Mouse (Mus musculus) heart, adult 18-20 months (tissue): ENCODE data around the gene Aox2. TPM values are rescaled to one million over a fixed set of nuclear protein-coding genes. Genes with fewer than 3 reads are reported as not detected.

ENCODE experiments used
- DNase-seq, 2 experiments: peaks; one replicate each; pipeline ENCODE4 v3.0.0; 2021 to 2022; ENCODE audit warnings: mixed read lengths in 1 of 2
- total RNA-seq, 2 experiments: library from RNA; stranded (reverse); gene quantifications; 2 replicates each; pipeline ENCODE4 v1.2.3; 2021

Aox2 gene
- total RNA-seq, 2 experiments from 2014 or later: 0.05 TPM; not detected in 1

DNA sequence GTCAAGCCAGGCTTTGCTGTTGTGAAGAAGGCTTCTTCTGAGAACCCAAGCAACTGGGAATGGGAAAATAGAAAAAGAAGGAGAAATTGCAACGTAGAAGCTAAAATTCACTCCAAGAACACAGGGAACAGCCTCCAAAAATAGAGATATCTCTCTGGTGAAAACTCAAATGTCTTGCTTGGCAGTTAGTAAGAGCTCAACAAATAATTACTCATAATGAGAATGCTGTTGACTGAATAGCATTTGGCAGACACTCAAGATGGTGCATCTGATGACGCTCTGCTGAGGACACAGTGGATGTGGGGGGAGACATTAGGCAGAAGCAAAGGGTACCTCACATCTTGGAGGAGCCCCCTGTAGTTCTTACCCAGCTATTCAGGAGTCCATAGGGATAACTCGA, 10.0 kb downstream of the Aox2 start:
- no peak for DNase-seq

DNA sequence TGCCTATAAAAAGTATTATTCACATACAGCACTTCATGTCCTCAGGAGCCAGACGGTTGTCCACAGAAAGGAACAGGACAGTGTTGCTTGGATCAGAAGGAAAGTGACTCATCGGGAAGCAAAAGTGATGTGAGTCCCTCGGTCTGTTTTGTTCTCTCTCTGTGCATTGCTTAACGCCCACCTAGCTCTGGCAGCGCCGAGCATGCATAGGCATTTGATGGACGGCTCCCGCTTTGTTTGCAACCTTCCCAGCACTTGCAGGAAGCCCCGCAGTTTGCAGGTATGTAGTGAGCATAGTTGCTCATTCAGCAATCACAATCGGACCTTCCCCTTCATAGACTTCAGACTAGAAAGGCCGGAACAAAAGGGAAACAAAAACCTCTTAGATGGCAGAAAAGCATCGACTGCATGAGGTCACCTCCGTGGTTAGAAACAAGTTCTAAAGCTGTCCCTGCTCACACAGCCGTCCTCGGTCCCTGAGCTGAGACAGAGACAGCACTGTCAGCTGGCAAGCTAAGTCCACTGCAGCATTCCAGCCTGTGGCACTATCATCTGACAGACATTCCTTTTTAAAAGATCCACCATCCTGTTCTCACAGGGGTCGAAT, 11.8 kb downstream of the Aox2 start:
- DNase-seq: no peak

DNA sequence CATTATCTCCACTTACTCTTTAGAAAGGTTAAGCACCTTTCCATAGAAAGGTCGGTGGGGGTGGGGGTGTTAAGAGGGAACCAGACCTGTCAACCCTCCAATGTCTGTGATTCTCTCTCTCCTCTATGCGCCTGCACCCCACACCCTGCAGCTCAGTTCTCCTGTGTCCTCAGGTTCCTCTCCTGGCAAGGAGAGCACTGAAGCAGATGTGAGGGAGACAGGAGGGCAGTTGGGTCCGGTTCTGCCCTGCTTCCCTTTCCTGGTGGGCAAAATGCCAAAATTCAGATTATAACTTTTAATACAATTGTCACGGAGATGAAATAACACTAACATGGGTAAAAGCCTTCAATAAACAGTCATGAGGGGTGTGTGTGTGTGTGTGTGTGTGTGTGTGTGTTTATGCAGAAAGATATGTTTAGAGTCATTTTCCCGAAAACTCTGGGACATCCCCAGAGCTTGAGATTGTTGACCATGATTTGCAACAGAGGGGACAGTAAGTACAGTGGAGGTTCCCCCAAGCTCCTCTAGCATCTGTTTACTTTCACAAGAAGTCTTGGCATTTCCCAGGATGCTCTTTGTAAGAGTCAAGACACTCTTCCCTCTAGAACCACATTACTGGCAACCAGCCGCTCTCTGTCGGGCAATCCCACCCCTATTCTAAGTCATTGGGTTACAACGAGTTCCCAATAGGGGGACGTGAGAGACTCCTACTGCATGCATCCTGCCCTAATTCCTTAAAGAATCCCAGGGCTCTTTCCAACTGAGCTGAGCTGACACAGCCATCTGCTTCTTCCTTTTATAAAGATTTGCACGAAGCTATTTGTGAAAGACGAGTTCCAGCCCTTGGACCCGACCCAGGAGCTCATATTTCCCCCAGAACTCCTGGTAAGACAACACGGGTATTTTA, 13.5 kb downstream of the Aox2 start:
- no peak for DNase-seq

DNA sequence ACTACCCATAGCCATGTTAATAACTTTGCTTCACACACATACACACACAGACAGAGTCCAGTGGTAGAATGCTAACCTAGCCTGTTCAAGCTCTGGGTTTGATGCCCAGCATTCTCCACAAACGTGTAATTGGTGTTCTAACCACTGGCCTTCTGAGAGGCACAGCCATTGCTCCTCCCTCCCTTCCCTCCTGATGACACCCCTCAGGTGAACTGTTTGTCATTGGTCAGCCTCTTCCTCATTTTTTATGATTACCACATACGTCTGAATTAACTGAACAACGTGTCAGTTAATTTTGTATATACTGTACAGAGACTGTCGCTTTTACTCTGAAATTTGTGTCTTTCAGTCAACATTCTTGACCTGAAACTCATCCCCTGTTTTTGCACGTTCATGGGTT, 16.6 kb downstream of the Aox2 start:
- DNase-seq: no peak

DNA sequence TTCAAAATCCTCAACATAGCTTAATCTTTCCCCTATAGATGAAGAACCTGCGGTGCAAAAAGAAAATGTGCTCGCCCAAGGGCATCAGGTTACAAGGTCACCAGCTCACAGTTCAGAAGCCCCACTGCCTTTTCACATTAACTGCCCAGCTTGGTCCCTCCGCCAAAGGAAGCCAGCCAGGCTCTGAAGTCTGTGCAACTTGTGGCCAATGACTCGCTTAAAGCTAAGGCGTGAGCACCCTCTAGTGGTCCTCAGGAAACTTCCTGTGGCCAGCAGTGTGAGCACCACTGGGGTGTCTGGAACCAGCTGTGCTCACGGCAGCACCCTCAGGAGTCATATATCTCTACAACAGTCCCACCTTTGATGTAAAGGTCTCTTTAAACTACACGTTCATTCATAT, 18.2 kb downstream of the Aox2 start:
- peak; percentile 74 to 81 for DNase-seq

DNA sequence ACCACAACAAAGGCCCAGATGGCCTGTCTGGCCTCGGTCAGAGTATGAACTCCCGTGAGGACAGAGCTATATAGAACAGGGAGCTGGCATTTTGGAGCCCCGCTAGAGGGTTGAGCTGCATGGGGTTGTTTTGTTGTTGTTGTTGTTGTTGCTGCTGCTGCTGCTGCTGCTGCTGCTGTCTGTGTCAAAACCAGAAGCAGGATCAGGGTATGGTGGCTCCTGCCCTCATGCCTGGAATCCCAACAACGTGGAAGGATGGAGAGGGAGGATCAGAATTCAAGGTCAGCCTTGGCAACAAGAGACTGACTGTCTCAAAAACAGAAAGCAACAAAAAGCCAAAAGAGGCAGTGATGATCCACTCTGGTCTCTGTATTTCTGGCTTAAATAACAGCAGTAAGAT, 18.7 kb downstream of the Aox2 start:
- no peak for DNase-seq

DNA sequence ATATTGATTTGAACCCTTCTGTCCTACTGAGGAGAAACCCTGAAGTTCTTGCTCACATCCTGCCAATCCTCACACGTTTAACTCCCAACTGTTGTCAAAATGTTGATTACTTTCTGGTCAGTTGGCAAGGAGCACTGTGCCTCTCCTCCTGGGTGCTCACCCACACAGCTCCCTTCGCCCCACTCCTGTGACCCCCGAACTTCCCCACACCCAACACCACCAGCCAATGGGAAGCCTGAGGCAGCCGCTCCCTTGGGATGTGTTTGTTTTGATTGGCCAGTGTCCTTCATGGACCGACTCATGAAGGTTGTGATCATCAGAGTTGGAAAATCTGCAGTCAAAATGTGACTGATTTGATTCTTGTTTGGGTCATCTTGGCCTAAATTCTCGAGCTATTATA, 20.2 kb downstream of the Aox2 start:
- DNase-seq: peak in 1 of 2 experiments; percentile 38

DNA sequence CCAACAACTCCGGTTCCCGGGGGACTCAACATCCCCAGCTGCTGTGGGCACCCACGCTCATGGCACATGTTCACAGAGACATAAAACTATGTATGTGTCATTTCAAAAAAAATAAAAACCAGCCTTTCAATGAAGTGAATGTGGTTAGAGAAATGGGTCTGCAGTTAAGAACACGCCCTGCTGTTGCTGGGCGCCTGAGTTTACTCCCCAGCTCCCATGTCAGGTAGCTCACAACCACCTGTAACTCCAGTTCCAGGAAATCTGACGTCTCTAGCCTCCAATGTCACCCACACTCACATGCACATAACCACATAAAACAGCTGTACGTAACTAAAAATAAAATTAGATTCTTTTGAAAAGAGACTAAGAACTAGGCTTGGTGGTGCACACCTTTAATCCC, 22.9 kb downstream of the Aox2 start:
- DNase-seq: no peak

DNA sequence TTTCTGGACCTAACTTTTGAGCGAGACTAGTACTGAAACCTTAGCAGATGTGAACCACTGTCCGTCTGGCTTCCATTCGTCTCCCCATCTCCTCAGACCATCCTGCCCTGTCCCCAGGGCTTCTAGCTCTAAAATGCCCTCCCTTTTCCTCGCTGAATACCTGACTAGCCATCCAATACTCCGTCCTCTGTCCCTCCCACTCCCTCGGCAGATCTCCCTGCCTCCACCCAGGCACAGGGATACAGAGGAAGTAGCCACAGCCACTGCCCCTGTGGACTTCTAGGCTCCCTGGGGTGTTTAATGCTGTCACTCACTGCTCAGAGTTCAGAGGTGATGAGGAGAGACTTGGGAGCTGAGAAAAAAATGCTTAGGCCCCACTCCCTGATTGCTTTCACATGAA, 23.9 kb downstream of the Aox2 start:
- DNase-seq: no peak

DNA sequence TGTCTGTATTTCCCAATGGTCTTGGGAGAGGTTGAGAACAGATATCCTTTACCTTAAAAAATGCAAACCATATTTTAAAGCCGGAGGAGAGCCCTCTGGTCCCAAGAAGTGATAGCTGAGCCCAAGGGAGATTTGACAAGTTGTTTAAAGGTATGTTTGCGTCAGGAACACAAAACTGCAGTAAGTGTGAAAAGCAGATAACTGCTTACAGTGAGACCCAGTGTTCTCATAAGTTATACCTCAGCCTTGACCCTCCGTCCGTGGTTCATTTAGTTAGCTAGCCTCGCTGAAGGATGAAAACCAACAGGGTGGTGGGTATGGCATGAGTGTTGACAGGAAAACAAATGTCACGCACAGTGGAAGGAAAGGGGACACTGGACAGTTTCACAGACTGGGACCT, 24.9 kb downstream of the Aox2 start:
- no peak for DNase-seq

DNA sequence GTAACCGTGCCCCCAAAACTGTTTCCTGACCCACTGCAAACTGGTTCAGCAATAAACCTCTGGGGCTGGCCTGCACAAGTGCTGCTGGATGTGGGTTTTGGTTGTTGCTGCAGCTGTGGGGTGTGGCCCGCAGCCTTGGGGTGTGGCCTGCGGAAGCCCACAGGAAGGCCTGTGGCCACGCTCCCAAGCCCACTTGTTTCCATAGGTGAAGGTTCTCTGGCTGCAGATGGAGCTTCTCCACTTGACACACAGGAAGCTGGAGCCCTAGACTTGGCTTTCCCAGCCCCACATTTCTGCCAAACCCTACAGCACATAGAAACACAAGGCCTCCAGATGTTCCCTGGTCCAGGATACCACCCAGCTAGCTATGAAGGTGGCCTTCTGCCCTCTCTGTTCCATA, 25.6 kb downstream of the Aox2 start:
- peak; percentile 52 to 70 for DNase-seq

DNA sequence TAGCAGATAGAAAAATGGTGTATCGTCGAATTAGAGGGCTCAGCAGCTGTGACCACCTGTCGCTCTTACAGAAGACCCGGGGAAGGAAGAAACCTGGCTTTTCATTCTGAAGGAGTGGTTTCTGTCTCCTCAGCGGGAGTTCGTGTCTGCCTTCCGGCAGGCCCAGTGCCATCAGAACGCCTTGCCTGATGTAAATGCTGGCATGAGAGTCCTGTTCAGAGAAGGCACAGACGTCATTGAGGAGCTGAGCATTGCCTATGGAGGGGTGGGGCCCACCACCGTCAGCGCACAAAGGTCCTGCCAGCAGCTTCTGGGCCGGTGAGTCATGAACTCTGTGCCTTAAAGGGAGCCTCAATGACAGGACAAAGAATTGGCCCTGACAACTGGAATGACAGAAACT, 26.2 kb downstream of the Aox2 start:
- peak; percentile 39 to 44 for DNase-seq

DNA sequence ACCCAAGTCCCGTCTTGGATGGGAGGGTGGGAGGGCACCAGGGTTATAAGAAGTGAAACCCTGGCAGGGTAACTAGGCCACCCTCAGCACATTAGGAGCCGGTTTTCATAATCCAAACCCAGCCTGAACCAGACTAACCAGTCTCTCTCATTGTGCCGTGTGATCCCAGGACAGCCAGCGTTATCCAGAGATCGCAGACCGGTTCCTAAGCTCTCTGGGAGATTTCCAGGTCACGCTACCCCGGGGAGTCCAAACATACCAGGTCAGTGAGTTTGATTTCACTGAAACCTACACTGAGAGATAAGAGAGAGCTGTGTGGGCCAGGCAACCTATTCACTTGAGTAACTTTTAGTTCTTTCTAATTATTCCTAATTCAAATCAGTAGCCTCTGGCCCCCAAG, 29.1 kb downstream of the Aox2 start:
- DNase-seq: no peak

DNA sequence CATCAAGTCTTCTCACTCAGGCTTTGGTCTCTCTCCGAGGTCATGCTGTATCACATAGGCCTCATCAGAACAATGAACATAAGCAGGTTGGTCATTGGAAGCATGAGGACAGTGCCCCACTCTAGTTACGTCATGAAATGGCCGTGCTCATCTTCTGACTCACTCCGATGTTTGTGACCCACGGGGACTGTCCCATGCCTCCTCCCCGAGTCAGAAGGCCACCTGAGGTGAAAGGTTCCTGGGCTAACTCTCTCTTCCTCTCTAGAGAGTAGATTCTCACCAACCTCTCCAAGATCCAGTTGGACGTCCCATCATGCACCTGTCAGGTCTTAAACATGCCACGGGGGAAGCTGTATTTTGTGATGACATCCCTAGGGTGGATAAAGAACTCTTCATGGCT, 30.5 kb downstream of the Aox2 start:
- DNase-seq: no peak

DNA sequence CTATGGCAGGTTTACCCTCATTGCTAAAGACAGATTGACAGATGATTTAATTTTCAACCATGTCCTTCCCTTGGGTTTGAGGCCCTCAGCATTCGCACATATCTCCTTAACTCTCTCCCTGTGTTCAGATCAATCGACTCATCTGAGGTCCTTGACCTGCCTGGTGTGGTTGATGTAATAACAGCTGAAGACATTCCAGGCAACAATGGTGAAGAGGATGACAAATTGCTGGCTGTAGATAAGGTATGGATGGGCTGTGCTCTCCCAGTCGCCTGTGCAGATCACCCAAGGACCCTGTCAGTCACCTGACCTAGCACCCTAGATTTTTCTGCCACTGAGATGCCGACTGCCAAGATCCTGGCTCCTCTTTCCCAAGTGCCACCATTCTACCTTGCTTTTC, 31.7 kb downstream of the Aox2 start:
- no peak for DNase-seq

DNA sequence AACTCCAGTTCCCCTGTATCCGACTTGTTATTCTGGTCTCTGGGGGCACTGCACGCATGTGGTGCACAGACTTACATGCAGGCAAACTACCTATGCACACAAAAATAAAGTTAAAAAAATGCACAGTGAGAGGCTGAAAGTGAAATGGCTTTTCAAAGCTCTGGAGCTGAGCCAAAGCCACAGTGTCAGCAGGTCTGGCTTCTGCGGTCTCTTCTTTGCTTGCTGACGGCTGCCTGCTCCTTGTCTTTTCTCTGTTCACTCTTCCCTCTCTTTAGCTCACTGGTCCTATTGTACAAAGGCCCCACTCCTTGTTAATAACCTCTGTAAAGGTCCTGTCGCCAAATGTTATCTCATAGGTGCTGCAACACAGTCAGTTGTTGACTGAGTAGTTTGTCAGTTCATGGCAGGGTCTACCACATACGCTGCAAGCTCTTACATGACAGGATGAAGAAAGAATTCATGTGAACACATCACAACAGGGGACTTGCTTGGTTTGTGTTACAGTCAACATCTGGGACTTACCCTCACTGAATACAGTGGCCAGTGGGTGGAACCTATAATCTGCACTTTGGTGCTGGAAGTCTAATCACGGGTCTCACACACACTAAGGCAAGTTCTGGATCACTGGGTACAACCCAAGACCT, 33.2 kb downstream of the Aox2 start:
- peak in 1 of 2 experiments; percentile 1 for DNase-seq

DNA sequence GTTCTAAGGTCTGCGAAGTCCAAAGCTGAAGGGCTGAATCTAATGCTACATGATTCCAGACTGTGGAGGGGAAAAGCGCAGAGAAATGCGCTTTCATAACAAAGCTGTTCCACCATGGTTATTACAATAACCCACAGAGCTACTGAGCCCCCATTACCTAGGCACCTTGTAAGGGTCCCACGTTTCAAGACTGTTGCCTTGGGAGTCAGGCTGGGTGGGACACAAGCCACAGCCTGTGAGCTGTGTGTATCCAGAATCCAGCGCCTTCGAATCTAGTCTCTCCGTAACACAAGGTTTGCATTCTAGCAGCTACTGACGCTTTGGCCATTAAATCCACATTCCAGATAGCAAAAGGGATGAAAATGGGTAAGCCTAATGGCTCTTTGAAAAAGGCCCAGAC, 35.0 kb downstream of the Aox2 start:
- DNase-seq: no peak

DNA sequence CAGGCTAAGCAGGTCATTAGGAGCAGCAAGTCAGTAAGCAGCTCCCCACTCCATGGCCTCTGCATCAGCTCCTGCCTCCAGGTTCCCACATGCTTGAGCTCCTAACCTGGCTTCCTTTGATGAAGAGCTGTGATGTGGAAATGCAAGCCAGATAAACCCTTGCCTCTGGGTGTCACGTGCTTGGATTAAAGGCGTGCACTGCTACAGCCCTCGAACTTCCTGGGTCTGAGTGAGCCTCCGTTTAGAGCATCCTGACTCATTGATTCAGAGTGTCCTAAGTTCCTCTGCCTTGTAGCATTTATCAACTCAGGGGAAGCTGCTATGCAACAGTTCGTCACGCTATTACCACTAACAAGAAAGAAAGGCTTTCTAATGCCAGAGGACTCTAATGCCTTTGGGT, 37.4 kb downstream of the Aox2 start:
- DNase-seq: no peak

DNA sequence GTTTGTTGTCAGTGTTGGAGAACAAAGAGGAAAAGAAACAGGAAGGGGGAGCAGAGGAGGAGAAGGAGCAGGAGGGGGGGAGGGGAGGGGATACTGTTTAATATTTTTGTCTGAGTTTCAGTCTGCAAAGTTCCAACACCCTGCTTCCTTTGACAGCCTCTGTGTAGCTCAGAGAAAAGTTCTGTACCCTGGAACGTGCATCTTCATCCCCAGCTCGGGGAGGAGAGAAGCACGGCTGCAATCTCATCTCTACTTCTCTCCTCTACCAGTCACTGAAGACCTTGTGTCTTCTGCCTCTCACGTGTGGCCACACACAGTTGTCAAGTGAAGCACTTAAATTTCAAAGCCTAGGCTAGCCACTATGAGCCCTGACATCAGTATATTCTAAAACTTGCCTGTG, 55.1 kb downstream of the Aox2 start:
- DNase-seq: no peak

DNA sequence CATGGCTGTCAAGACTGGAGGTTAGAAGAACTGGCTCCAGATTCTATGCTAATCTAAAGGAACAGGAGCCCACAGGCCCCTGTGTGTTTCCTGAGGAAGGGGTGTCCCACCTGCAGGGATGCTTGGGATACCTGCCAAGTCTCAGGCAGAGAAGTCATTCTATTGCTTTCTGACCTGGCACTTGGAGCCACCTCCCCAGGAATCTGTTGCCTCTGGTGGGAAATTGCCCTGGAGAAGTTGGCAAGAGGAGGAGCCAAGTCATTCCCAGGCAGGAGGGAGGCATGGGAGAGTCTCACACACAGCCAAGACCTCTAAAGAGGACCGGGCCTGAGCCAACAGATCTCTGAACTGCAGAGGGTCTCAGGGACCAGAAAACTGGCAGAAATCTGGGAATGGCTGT, 61.8 kb downstream of the Aox2 start:
- peak in 1 of 2 experiments; percentile 0 for DNase-seq

DNA sequence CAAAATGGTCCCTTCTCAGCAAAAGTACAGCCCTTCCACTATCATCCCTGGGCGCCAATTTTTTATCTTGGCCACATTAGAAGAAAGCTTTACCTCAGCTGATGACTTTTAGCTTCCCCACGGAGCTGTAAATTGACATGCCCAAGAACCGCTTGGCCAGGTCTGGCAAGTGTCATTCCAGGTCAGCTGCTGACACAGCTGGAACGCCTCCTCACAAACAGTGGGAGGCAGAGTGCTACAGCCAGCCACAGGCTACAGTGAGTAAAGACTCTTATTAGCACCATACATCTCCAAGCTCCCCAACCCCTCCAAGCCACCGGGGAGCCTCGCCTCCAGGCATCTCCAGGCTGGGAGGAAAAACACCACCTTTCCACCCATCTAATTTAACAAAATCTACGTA, 63.5 kb downstream of the Aox2 start:
- peak; percentile 23 to 33 for DNase-seq

DNA sequence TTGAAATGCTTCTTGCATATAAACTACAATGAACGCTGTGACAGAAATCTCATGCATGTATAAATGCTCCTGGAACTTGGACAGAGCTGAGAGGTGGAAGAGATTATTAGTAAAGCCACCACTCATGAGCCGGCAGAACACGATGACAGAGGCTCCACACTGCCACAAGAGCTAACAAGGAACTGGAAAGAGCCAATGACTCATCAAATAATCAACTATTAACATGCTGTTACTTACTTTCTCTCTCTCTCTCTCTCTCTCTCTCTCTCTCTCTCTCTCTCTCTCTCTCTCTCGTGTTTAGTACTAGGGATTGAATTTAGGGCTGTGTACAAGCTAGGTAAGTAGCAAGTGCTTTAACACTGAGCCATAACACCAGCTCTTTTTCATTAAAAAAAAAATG, 65.7 kb downstream of the Aox2 start:
- no peak for DNase-seq

DNA sequence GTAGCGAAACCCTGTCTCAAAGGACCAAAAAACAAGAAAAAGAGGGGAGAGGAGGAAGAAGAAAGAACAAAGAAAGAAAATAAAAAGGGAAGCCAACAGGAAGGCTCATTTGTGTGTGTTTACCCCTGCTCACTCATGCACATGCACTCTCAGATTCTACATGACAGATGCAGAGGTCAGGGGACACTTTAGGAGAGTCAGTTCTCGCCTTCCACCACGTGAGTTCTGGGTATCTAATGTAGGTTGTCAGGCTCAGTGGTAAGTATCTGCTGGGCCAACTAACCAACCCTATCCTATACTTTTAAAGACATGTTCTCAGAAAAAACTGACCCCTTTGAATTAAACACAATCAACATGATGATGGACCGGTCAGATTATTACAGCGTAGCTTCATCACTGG, 66.4 kb downstream of the Aox2 start:
- DNase-seq: no peak

DNA sequence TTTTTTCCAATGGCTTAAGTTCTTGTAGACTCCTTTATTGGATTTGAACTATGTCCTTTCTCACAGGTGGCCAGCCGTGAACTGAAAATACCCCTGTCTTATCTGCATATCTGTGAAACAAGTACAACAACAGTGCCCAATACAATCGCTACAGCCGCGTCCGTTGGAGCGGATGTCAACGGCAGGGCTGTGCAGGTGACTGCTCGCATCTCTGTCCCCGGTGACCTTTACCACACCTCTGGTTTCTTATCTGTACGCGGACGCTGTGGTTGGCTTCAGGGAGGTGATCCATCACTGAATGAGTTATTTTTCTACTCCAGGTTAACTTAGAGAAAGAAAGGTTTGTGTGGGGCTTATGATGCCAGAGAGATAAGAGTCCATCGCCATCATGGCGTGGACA, 68.0 kb downstream of the Aox2 start:
- DNase-seq: no peak
